Mouse (Mus musculus) embryonic fibroblast, embryonic 13.5 days (primary cell): ENCODE data around the gene Gm20662. TPM values are rescaled to one million over a fixed set of nuclear protein-coding genes. Genes with fewer than 3 reads are reported as not detected.

Experiments
- H3K27ac ChIP-seq: 2 replicates; pipeline ENCODE4 v1.5.1; 2012; ENCODE audit warnings: low read length, control low read depth, inconsistent platforms; ENCODE audit not compliant: insufficient read depth
- H3K4me1 ChIP-seq: 2 replicates; pipeline ENCODE4 v1.6.1; 2011; ENCODE audit warnings: low read length; ENCODE audit not compliant: control insufficient read depth, insufficient read depth
- H3K4me3 ChIP-seq: 2 replicates; pipeline ENCODE4 v1.5.1; 2011; ENCODE audit warnings: mild to moderate bottlenecking, control low read depth, low read length; ENCODE audit not compliant: insufficient read depth
- CTCF ChIP-seq: IDR thresholded peaks from 2 replicates; pipeline ENCODE4 v1.5.1; 2011; ENCODE audit warnings: mild to moderate bottlenecking, control low read depth, low read length, moderate library complexity, borderline replicate concordance; ENCODE audit not compliant: insufficient read depth
- POLR2A ChIP-seq: IDR thresholded peaks from 2 replicates; pipeline ENCODE4 v1.6.1; 2011; ENCODE audit warnings: low read depth, mild to moderate bottlenecking, control low read depth, low read length, moderate library complexity
- polyA plus RNA-seq: library from polyadenylated mRNA; stranded (reverse); fragments of >200 nt; gene quantifications from 2 replicates; pipeline ENCODE4 v1.2.4, GENCODE M21; 2011; ENCODE audit warnings: low read depth; ENCODE audit not compliant: missing spikeins, insufficient read length

Gm20662 gene
- polyA plus RNA-seq, 1 experiment = not detected

GRCm38 (mm10) chr9:108051931-108052220, 55.7 kb downstream of the Gm20662 start:
- Histone ChIP-seq H3K4me3 (no peak overlapping the region), H3K27ac (no peak overlapping the region), H3K4me1 (0 out of 2 replicates have a peak, but pooled peaks cover 4% of the 10 kb centered on the region)
- TF ChIP-seq POLR2A = no peak
- TF ChIP-seq CTCF = no peak

- no peak overlapping the region for H3K27ac ChIP-seq
- 0 out of 2 replicates have a peak, but pooled peaks cover 4% of the 10 kb centered on the region for H3K4me1 ChIP-seq
- TF ChIP-seq CTCF (no peak), POLR2A (no peak)
- no peak overlapping the region for H3K4me3 ChIP-seq
Measured at GRCm38 (mm10) chr9:108052411-108052810, 56.3 kb downstream of the Gm20662 start.

- TF ChIP-seq POLR2A = peak; percentile 58
- peak; percentile 45; the same call in 1 of the 2 replicates for TF ChIP-seq CTCF
- no peak within 1 kb of the TSS for H3K27ac ChIP-seq
- H3K4me3 ChIP-seq = no peak within 1 kb of the TSS
- H3K4me1 ChIP-seq = 0 out of 2 replicates have a peak, but pooled peaks cover 1% of the 10 kb centered on the region
Measured at GRCm38 (mm10) chr9:108052885-108053664, 56.9 kb downstream of the Gm20662 start, which contains the start of gene Amigo3. Amigo3 (plus strand) TSS chr9:108053159.

GRCm38 (mm10) chr9:108053665-108054225, 57.6 kb downstream of the Gm20662 start:
- Histone ChIP-seq H3K27ac (no peak overlapping the region), H3K4me1 (no peaks in the 10 kb centered on the region), H3K4me3 (no peak overlapping the region)
- TF ChIP-seq CTCF (no peak), POLR2A (0 out of 2 replicates have a peak, but pooled peaks have one; percentile 5)

GRCm38 (mm10) chr9:108054331-108055040, 58.3 kb downstream of the Gm20662 start:
- H3K27ac ChIP-seq = no peak overlapping the region
- no peak overlapping the region for H3K4me3 ChIP-seq
- TF ChIP-seq POLR2A (peak; percentile 14), CTCF (no peak)
- H3K4me1 ChIP-seq = no peaks in the 10 kb centered on the region

GRCm38 (mm10) chr9:108055061-108055460, 58.9 kb downstream of the Gm20662 start:
- H3K4me3 ChIP-seq = no peak overlapping the region
- TF ChIP-seq POLR2A (no peak), CTCF (no peak)
- no peaks in the 10 kb centered on the region for H3K4me1 ChIP-seq
- no peak overlapping the region for H3K27ac ChIP-seq

GRCm38 (mm10) chr9:108055661-108056237, 59.6 kb downstream of the Gm20662 start:
- Histone ChIP-seq H3K4me1 (no peaks in the 10 kb centered on the region), H3K27ac (no peak overlapping the region), H3K4me3 (no peak overlapping the region)
- TF ChIP-seq POLR2A (0 out of 2 replicates have a peak, but pooled peaks have one; percentile 11), CTCF (no peak)

GRCm38 (mm10) chr9:108056361-108057261, 60.5 kb downstream of the Gm20662 start:
- Histone ChIP-seq H3K4me3 (no peak overlapping the region), H3K4me1 (no peaks in the 10 kb centered on the region), H3K27ac (no peak overlapping the region)
- no peak for TF ChIP-seq POLR2A
- TF ChIP-seq CTCF = no peak

GRCm38 (mm10) chr9:108057262-108057562, 61.1 kb downstream of the Gm20662 start:
- Histone ChIP-seq H3K4me3 (no peak overlapping the region), H3K4me1 (no peaks in the 10 kb centered on the region), H3K27ac (no peak overlapping the region)
- TF ChIP-seq CTCF (no peak), POLR2A (no peak)
